Mouse (Mus musculus): ENCODE results near the gene Shpk.

DNA sequence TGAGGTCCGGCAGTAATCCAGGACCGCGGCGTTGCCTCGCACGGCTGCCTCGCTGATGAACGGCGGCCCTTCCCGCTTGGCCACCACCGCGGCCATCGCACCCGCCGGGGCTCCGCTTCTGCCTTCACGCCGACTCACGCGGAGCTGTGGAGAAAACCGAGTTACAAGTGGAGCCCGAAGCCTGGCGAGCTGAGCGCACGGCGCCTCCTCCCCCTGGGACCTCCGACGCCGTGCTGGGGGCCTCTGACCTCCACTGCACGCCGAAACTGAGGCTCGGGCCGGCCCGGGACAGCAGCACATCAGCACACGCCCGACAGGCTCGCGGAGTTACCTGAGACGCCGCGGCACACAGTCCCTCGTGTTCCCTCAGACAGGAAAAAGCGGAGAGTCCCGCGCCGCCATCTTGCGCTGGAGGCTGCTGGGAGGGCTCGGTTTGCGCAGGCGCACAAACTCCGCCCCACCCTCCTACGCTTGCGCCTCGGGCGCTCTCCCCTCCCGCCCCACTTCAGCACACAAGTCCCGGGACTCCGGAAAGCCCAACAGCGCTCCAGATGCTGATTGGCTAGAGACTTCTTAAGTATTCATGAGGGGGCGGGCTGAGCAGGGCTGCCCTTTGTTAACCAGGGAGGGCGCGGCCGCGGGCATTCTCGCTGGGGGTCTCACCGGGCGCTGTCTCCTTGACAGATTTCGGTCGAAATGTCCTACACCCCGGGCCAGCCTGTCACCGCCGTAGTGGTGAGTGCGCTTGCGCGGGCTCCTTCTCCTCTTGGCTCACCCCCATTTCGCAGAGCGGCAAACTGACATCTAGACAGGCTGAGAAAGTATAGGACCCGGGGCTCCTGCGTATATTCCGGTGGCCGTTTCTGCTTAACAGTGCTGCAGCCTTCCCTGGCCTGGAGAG, 22.4 kb upstream of the Shpk start, which contains the start of the genes Emc6 and Tax1bp3:
- no peak for TF ChIP-seq ZC3H11A (IDR thresholded peaks at IDR 0.05; ENCODE audit: borderline replicate concordance, low read depth, low read length)
- no peak for TF ChIP-seq MAFK (IDR thresholded peaks at IDR 0.05; ENCODE audit: insufficient read depth, low read depth, low read length)

All from ES-E14 (cell line).